Mouse (Mus musculus): Measurements from ENCODE around the gene Vmn1r177. TPM values are rescaled to one million over a fixed set of nuclear protein-coding genes. Genes with fewer than 3 reads are reported as not detected.
"Not testable (repeated sequence)": the region's sequence is repeated elsewhere in the genome, so short reads cannot be mapped to it uniquely, and the experiment has no call there.

Vmn1r177 gene
- not detected for total RNA-seq (2021)

DNA sequence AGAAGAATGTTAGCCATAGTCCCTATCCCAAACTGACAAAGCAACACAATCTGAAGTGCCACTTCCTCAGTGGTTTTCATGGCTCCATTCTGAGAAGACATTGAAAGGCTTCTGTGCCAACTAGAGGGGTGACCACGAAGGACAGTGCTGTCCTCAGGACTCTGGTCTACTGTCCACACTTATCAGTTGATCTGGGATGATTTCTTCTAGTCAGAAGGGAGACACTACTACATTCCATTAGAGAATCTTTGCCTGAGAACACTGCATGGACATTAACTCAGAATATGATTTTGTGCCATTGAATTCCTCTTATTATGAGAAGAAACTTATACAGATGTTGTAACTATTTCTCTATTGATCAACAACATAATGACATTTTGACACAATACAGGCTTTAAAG lies at the start of gene Vmn1r177:
Vmn1r177 (minus strand) TSS at position 101 of the 400 bp plus-strand sequence.
- DNase-seq; intact Hi-C loops (cut with DNase I): not testable (repeated sequence)

DNA sequence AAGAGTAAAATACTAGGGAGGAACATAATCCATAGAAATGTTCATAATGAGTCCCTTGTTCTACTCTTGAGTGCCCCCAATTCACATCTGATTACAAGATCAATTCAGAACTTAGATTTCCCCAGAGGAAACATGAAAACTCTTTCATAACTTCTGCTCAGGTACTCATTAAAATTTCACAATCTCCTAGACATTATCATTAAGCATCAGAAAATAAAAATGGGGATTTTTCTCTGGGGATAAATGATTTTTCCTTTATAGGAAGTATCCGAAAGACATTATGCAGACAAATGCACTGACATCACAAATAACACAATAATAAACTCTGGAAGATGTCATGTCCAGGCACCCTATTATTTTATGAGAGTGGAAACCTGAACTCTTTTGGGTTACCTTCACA lies 25.5 kb upstream of the Vmn1r177 start, which contains the start of gene Vmn1r178:
Vmn1r178 (plus strand) TSS at position 301 of the 400 bp plus-strand sequence.
- no peak for DNase-seq
- intact Hi-C loops (cut with DNase I): no loop called here

DNA sequence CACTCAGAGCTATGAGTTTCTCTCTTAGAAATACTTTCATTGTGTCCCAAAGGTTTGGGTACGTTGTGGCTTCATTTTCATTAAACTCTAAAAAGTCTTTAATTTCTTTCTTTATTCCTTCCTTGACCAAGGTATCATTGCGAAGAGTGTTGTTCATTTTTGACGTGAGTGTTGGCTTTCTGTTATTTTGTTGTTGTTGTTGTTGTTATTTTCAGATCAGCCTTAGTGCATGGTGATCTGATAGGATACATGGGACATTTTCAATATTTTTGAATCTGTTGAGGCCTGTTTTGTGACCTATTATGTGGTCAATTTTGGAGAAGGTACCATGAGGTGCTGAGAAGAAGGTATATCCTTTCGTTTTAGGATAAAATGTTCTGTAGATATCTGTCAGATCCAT lies 10.7 kb upstream of the Vmn1r177 start:
- intact Hi-C loops (cut with DNase I); DNase-seq: not testable (repeated sequence)

DNA sequence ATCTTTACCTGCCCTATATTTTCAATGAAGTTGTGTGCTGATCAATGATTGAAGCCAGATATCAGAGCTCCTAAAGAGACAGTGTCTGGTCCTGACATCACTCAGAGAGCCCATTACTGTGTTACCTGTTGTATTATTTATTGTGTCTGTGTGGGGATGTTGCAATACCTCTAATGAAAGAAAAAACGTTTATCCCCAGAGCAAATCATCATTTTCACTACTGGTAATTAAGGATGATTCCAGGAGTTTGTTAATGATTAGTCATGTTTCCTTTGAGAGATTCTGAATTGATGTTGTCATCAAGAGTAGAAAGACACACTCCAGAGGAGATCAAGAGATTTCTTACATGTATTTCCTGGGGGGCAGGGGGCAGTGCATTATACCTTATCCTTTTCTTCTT lies 29.0 kb downstream of the Vmn1r177 start, which contains the start of gene Vmn1r176:
Vmn1r176 (minus strand) TSS at position 101 of the 400 bp plus-strand sequence.
- DNase-seq; intact Hi-C loops (cut with DNase I): not testable (repeated sequence)

Other genes with a start within 250 kb of the Vmn1r177 start
- gene Vmn1r171, start 235.7 kb downstream of the Vmn1r177 start, total RNA-seq (2021): not detected
- gene Vmn1r172, start 208.1 kb downstream of the Vmn1r177 start, total RNA-seq (2021): not detected
- not detected for gene Vmn1r173, start 165.7 kb downstream of the Vmn1r177 start, total RNA-seq (2021)
- not detected for gene Vmn1r174, start 114.2 kb downstream of the Vmn1r177 start, total RNA-seq (2021)
- gene Vmn1r175, start 55.8 kb downstream of the Vmn1r177 start, total RNA-seq (2021): not detected
- gene Vmn1r176, start 29.1 kb downstream of the Vmn1r177 start, total RNA-seq (2021): not detected
- not detected for gene Vmn1r178, start 25.6 kb upstream of the Vmn1r177 start, total RNA-seq (2021)
- gene Vmn1r179, start 60.5 kb upstream of the Vmn1r177 start, total RNA-seq (2021): not detected
- not detected for gene Vmn1r180, start 84.2 kb upstream of the Vmn1r177 start, total RNA-seq (2021)
- not detected for gene Vmn1r181, start 108.2 kb upstream of the Vmn1r177 start, total RNA-seq (2021)
- gene V1rd19, start 135.2 kb upstream of the Vmn1r177 start, total RNA-seq (2021): not detected
- not detected for gene Vmn1r183, start 186.8 kb upstream of the Vmn1r177 start, total RNA-seq (2021)
- 10 to 100 TPM; 32.1 to 33.3 TPM for gene Zfp180, start 215.5 kb upstream of the Vmn1r177 start, total RNA-seq (2021)
- gene Zfp112, start 245.9 kb upstream of the Vmn1r177 start, total RNA-seq (2021): 1 to 10 TPM; 6.6 to 8.1 TPM